7 mouse cellular contexts compared by ENCODE assay signal in genomic region chr8:107056973-107057369, GRCm38 (mm10). TPM values are rescaled to one million over a fixed set of nuclear protein-coding genes. Genes with fewer than 3 reads are reported as not detected.
DNase-seq lines count a peak whose midpoint lies in the region; ATAC-seq and TF ChIP-seq lines count a peak whose summit lies in the region.

No protein-coding gene starts in this region.

- no peaks in the 10 kb centered on the region for H3K9me3 ChIP-seq in lung, postnatal 0 days (ENCODE audit: low read length)
- H3K9me3 ChIP-seq in intestine, embryonic 14.5 days (ENCODE audit: control insufficient read depth, low read length), result no peaks in the 10 kb centered on the region
- H3K9me3 ChIP-seq in neural tube, embryonic 12.5 days, result no peaks in the 10 kb centered on the region

- H3K36me3 ChIP-seq in lung, postnatal 0 days (ENCODE audit: insufficient read depth, low read length), result peaks cover 20% of the 10 kb centered on the region; the same call in 1 of the 2 replicates
- peaks cover 50% of the 10 kb centered on the region for H3K36me3 ChIP-seq in intestine, embryonic 14.5 days (ENCODE audit: control insufficient read depth, insufficient read depth, low read length)
- H3K36me3 ChIP-seq in neural tube, embryonic 12.5 days, result peaks cover 38% of the 10 kb centered on the region

- peak; percentile 45 for ATAC-seq in lung, postnatal 0 days
- peak; percentile 64; the same call in 1 of the 2 replicates for ATAC-seq in intestine, embryonic 14.5 days (replicated peaks; ENCODE audit: low FRiP score, low TSS enrichment, low read depth)
- peak; percentile 76 for ATAC-seq in neural tube, embryonic 12.5 days (ENCODE audit: low FRiP score, low read depth)

- peak overlapping the region; percentile 89 for H3K4me2 ChIP-seq in lung, postnatal 0 days (replicated peaks; ENCODE audit: low read depth, low read length)
- peak overlapping the region; percentile 96 for H3K4me2 ChIP-seq in intestine, embryonic 14.5 days (ENCODE audit: low read length)
- H3K4me2 ChIP-seq in neural tube, embryonic 12.5 days (replicated peaks), result peak overlapping the region; percentile 94

- H3K27me3 ChIP-seq in lung, postnatal 0 days (replicated peaks; ENCODE audit: insufficient read depth, low read length), result no peaks in the 10 kb centered on the region
- H3K27me3 ChIP-seq in intestine, embryonic 14.5 days (replicated peaks; ENCODE audit: control insufficient read depth, insufficient read depth, low read length), result no peaks in the 10 kb centered on the region
- no peaks in the 10 kb centered on the region for H3K27me3 ChIP-seq in neural tube, embryonic 12.5 days (replicated peaks)

- H3K4me3 ChIP-seq in lung, postnatal 0 days (ENCODE audit: low read depth, low read length), result peak overlapping the region; percentile 79
- H3K4me3 ChIP-seq in embryonic fibroblast, embryonic 13.5 days (ENCODE audit: insufficient read depth, low read length), result peak overlapping the region; percentile 88
- H3K4me3 ChIP-seq in intestine, embryonic 14.5 days (ENCODE audit: low read depth, low read length), result peak overlapping the region; percentile 90
- H3K4me3 ChIP-seq in neural tube, embryonic 12.5 days, result peak overlapping the region; percentile 98

- H3K9ac ChIP-seq in lung, postnatal 0 days (replicated peaks; ENCODE audit: low read depth), result peak overlapping the region; percentile 75
- H3K9ac ChIP-seq in intestine, embryonic 14.5 days (ENCODE audit: low read length), result peak overlapping the region; percentile 76
- H3K9ac ChIP-seq in neural tube, embryonic 12.5 days, result peak overlapping the region; percentile 83

- no peak for DNase-seq in lung, postnatal 0 days (ENCODE audit: low spot score)
- no peak for DNase-seq in lung, postnatal 4 days
- DNase-seq in intestine, embryonic 14.5 days (ENCODE audit: low spot score), result no peak
- no peak for DNase-seq in urinary bladder, postnatal 10 days (ENCODE audit: low spot score)
- DNase-seq in adrenal gland, postnatal 36 days, result no peak

- peak; percentile 36; the same call in 1 of the 2 replicates for TF ChIP-seq CTCF in lung, postnatal 0 days (IDR thresholded peaks at IDR 0.05)
- 0 out of 2 replicates have a peak, but pooled peaks have one; percentile 12 for TF ChIP-seq CTCF in embryonic fibroblast, embryonic 13.5 days (IDR thresholded peaks at IDR 0.05; ENCODE audit: borderline replicate concordance, insufficient read depth, low read length)

- TF ChIP-seq EP300 in lung, postnatal 0 days (IDR thresholded peaks at IDR 0.05), result no peak

- H3K27ac ChIP-seq in lung, postnatal 0 days (ENCODE audit: low read length), result peak overlapping the region; percentile 90; the same call in 1 of the 2 replicates
- no peak overlapping the region for H3K27ac ChIP-seq in embryonic fibroblast, embryonic 13.5 days (ENCODE audit: insufficient read depth, low read length)
- no peak overlapping the region for H3K27ac ChIP-seq in intestine, embryonic 14.5 days (ENCODE audit: low read depth)
- no peak overlapping the region for H3K27ac ChIP-seq in neural tube, embryonic 12.5 days

- H3K4me1 ChIP-seq in lung, postnatal 0 days (ENCODE audit: insufficient read depth, low read depth, low read length), result peaks cover 8% of the 10 kb centered on the region; the same call in 1 of the 2 replicates
- no peaks in the 10 kb centered on the region for H3K4me1 ChIP-seq in embryonic fibroblast, embryonic 13.5 days (ENCODE audit: control insufficient read depth, insufficient read depth, low read length)
- peaks cover 15% of the 10 kb centered on the region; the same call in 1 of the 2 replicates for H3K4me1 ChIP-seq in intestine, embryonic 14.5 days (replicated peaks; ENCODE audit: control insufficient read depth, insufficient read depth, low read length)
- H3K4me1 ChIP-seq in neural tube, embryonic 12.5 days, result peaks cover 17% of the 10 kb centered on the region

- peak; percentile 1; the same call in 1 of the 2 replicates for TF ChIP-seq POLR2A in embryonic fibroblast, embryonic 13.5 days (IDR thresholded peaks at IDR 0.05; ENCODE audit: low read depth, low read length)

- 1% methylated on average over 33 of the region's 33 CpGs for WGBS in lung, postnatal 0 days
- under 1% methylated on average over 33 of the region's 33 CpGs for WGBS in intestine, embryonic 14.5 days
- WGBS in neural tube, embryonic 12.5 days, result under 1% methylated on average over 33 of the region's 33 CpGs

RNA-seq across cellular contexts. Expression of gene Nip7, which starts 0.3 kb away (rescaled TPM):
- 33.5 and 37.3 TPM in 2 replicates for polyA plus RNA-seq in lung, postnatal 0 days (2015; fragmentation: Nextera tagmentation; extraction: Ambion mirVana)
- polyA plus RNA-seq in embryonic fibroblast, embryonic 13.5 days (2011; ENCODE audit: insufficient read length, low read depth, missing spikeins), result 71.2 and 71.5 TPM in 2 replicates
- 102 and 107 TPM in 2 replicates for polyA plus RNA-seq in intestine, embryonic 14.5 days (2014; fragmentation: Nextera tagmentation; extraction: Ambion mirVana)
- polyA plus RNA-seq in neural tube, embryonic 12.5 days (2016; fragmentation: Nextera tagmentation; extraction: Ambion mirVana), result 67.4 and 75.7 TPM in 2 replicates
- 10 to 100 TPM; 47.4 to 57.5 TPM for total RNA-seq in adrenal gland, postnatal 36 days (2021)

RNA-seq across cellular contexts. Expression of gene Cog8, which starts 0.5 kb away (rescaled TPM):
- polyA plus RNA-seq in lung, postnatal 0 days (2015; fragmentation: Nextera tagmentation; extraction: Ambion mirVana), result 24.3 and 25.9 TPM in 2 replicates
- polyA plus RNA-seq in embryonic fibroblast, embryonic 13.5 days (2011; ENCODE audit: insufficient read length, low read depth, missing spikeins), result 31.0 TPM in 2 replicates
- polyA plus RNA-seq in intestine, embryonic 14.5 days (2014; fragmentation: Nextera tagmentation; extraction: Ambion mirVana), result 37.9 and 38.7 TPM in 2 replicates
- polyA plus RNA-seq in neural tube, embryonic 12.5 days (2016; fragmentation: Nextera tagmentation; extraction: Ambion mirVana), result 47.1 and 51.3 TPM in 2 replicates
- total RNA-seq in adrenal gland, postnatal 36 days (2021), result 10 to 100 TPM; 29.3 to 40.6 TPM

RNA-seq across cellular contexts. Expression of gene Tmed6, which starts 8.5 kb away (rescaled TPM):
- polyA plus RNA-seq in lung, postnatal 0 days (2015; fragmentation: Nextera tagmentation; extraction: Ambion mirVana), result 2.3 and 2.4 TPM in 2 replicates
- polyA plus RNA-seq in embryonic fibroblast, embryonic 13.5 days (2011; ENCODE audit: insufficient read length, low read depth, missing spikeins), result not detected in 2 replicates
- polyA plus RNA-seq in intestine, embryonic 14.5 days (2014; fragmentation: Nextera tagmentation; extraction: Ambion mirVana), result 9.3 and 21.3 TPM in 2 replicates
- polyA plus RNA-seq in neural tube, embryonic 12.5 days (2016; fragmentation: Nextera tagmentation; extraction: Ambion mirVana), result not detected in 2 replicates
- not detected for total RNA-seq in adrenal gland, postnatal 36 days (2021)

RNA-seq across cellular contexts. Expression of gene Pdf, which starts 8.6 kb away (rescaled TPM):
- polyA plus RNA-seq in lung, postnatal 0 days (2015; fragmentation: Nextera tagmentation; extraction: Ambion mirVana), result 26.7 and 27.3 TPM in 2 replicates
- 4.4 and 5.5 TPM in 2 replicates for polyA plus RNA-seq in embryonic fibroblast, embryonic 13.5 days (2011; ENCODE audit: insufficient read length, low read depth, missing spikeins)
- 44.3 and 45.7 TPM in 2 replicates for polyA plus RNA-seq in intestine, embryonic 14.5 days (2014; fragmentation: Nextera tagmentation; extraction: Ambion mirVana)
- 43.0 and 43.9 TPM in 2 replicates for polyA plus RNA-seq in neural tube, embryonic 12.5 days (2016; fragmentation: Nextera tagmentation; extraction: Ambion mirVana)
- total RNA-seq in adrenal gland, postnatal 36 days (2021), result 10 to 100 TPM; 50.5 to 62.1 TPM

RNA-seq across cellular contexts. Expression of gene Vps4a, which starts 25.9 kb away (rescaled TPM):
- 59.0 and 59.6 TPM in 2 replicates for polyA plus RNA-seq in lung, postnatal 0 days (2015; fragmentation: Nextera tagmentation; extraction: Ambion mirVana)
- polyA plus RNA-seq in embryonic fibroblast, embryonic 13.5 days (2011; ENCODE audit: insufficient read length, low read depth, missing spikeins), result 47.0 and 48.3 TPM in 2 replicates
- polyA plus RNA-seq in intestine, embryonic 14.5 days (2014; fragmentation: Nextera tagmentation; extraction: Ambion mirVana), result 64.2 and 68.3 TPM in 2 replicates
- 107 and 109 TPM in 2 replicates for polyA plus RNA-seq in neural tube, embryonic 12.5 days (2016; fragmentation: Nextera tagmentation; extraction: Ambion mirVana)
- total RNA-seq in adrenal gland, postnatal 36 days (2021), result 10 to 100 TPM; 86.3 to 91.6 TPM
